Comparison of ENCODE assay signal across 10 mouse cellular contexts in the genomic region with DNA sequence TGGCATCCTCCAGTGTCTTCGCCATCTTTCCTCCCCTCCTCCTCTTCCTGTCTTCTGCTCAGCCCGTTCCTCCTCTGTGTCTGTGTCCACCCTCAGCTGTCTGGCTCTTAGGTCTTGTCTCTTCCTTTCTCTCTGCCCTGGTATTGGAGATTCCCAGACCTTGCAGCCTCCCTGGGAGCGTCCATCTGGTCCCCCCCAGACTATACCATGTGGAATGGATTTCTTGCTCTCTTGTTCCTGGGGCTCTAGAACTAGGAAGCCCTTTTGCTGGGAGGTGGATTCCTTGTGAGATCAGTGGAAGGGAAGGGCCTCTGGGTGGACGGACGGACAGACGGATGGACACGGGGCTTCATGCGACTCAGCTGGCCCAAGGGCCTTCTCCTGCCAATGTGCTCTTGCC. TPM values are rescaled to one million over a fixed set of nuclear protein-coding genes. Genes with fewer than 3 reads are reported as not detected.
A peak's percentile ranks its signal among the peaks of the same experiment; 100 is the strongest.
DNase-seq lines count a peak whose midpoint lies in the region; ATAC-seq and TF ChIP-seq lines count a peak whose summit lies in the region.
"Had no signal": no experiment of that assay in that cellular context is flagged by ENCODE, and none has a peak within 500 bp of the region (broad histone marks: within the 10 kb centered on the region; RNA-seq: fewer than 3 reads in every experiment).

No protein-coding gene starts in this region.

- DNase-seq in heart, adult 18-20 months, result no peak
- no peak for DNase-seq in forebrain, postnatal 0 days
- DNase-seq in left cerebral cortex, postnatal 10 days (ENCODE audit: extremely low spot score in 1 of 2, low spot score in 2 of 2), result no peak
- DNase-seq in left cerebral cortex, adult 18-20 months (ENCODE audit: low spot score in 2 of 2), result no peak
- DNase-seq: gastrocnemius, postnatal 10 days; kidney, postnatal 25 days had no signal

- TF ChIP-seq CTCF in forebrain, postnatal 0 days (IDR thresholded peaks at IDR 0.05; ENCODE audit: low read depth), result no peak

- H3K4me2 ChIP-seq in heart, embryonic 15.5 days, result peak overlapping the region; percentile 98
- H3K4me2 ChIP-seq in forebrain, postnatal 0 days (ENCODE audit: low read depth), result peak overlapping the region; percentile 91
- H3K4me2 ChIP-seq in midbrain, embryonic 13.5 days (replicated peaks), result peak overlapping the region; percentile 99

- ATAC-seq in heart, embryonic 15.5 days (replicated peaks; ENCODE audit: insufficient number of reproducible peaks, insufficient read depth, low FRiP score, low read depth), result no peak
- ATAC-seq in forebrain, postnatal 0 days, result no peak
- ATAC-seq in midbrain, embryonic 13.5 days, result no peak
- ATAC-seq in granulocyte monocyte progenitor cell, adult 5-6 weeks (replicated peaks; ENCODE audit: poor library complexity, severe bottlenecking), result no peak

- H3K9me3 ChIP-seq in heart, embryonic 15.5 days (replicated peaks), result no peaks in the 10 kb centered on the region
- no peaks in the 10 kb centered on the region for H3K9me3 ChIP-seq in forebrain, postnatal 0 days (ENCODE audit: low read length)
- H3K9me3 ChIP-seq in midbrain, embryonic 13.5 days, result no peaks in the 10 kb centered on the region

- H3K36me3 ChIP-seq in heart, embryonic 15.5 days, result peaks cover 42% of the 10 kb centered on the region; the same call in 1 of the 2 replicates
- H3K36me3 ChIP-seq in forebrain, postnatal 0 days (ENCODE audit: insufficient read depth), result peaks cover 39% of the 10 kb centered on the region
- peaks cover 62% of the 10 kb centered on the region for H3K36me3 ChIP-seq in midbrain, embryonic 13.5 days

- no peak overlapping the region for H3K27ac ChIP-seq in heart, embryonic 15.5 days
- peak overlapping the region; percentile 24; the same call in 1 of the 2 replicates for H3K27ac ChIP-seq in brown adipose tissue, adult 24 weeks (replicated peaks; ENCODE audit: low read depth, low read length)
- no peak overlapping the region for H3K27ac ChIP-seq in forebrain, postnatal 0 days (ENCODE audit: low read depth, low read length)
- no peak overlapping the region for H3K27ac ChIP-seq in midbrain, embryonic 13.5 days

- H3K9ac ChIP-seq in heart, embryonic 15.5 days, result no peak overlapping the region; the same call in 1 of the 2 replicates
- H3K9ac ChIP-seq in forebrain, postnatal 0 days, result no peak overlapping the region; the same call in 1 of the 2 replicates
- peak overlapping the region; percentile 98; the same call in 1 of the 2 replicates for H3K9ac ChIP-seq in midbrain, embryonic 13.5 days (replicated peaks)

- WGBS in heart, embryonic 15.5 days, result 78% methylated on average over 8 of the region's 8 CpGs
- 82% methylated on average over 8 of the region's 8 CpGs for WGBS in forebrain, postnatal 0 days
- WGBS in midbrain, embryonic 13.5 days, result 91% methylated on average over 8 of the region's 8 CpGs

- peaks cover 78% of the 10 kb centered on the region for H3K4me1 ChIP-seq in heart, embryonic 15.5 days (replicated peaks)
- H3K4me1 ChIP-seq in brown adipose tissue, adult 24 weeks (ENCODE audit: control insufficient read depth, insufficient read depth, insufficient read length, low read length), result peaks cover 46% of the 10 kb centered on the region
- H3K4me1 ChIP-seq in forebrain, postnatal 0 days (ENCODE audit: insufficient read depth), result peaks cover 25% of the 10 kb centered on the region
- peaks cover 83% of the 10 kb centered on the region for H3K4me1 ChIP-seq in midbrain, embryonic 13.5 days (replicated peaks)

- no peak overlapping the region for H3K4me3 ChIP-seq in heart, embryonic 15.5 days
- H3K4me3 ChIP-seq in brown adipose tissue, adult 24 weeks (ENCODE audit: insufficient read depth, low read depth, low read length), result no peak overlapping the region
- no peak overlapping the region for H3K4me3 ChIP-seq in forebrain, postnatal 0 days (ENCODE audit: low read depth, low read length)
- peak overlapping the region; percentile 87; the same call in 1 of the 2 replicates for H3K4me3 ChIP-seq in midbrain, embryonic 13.5 days (replicated peaks)

- no peaks in the 10 kb centered on the region for H3K27me3 ChIP-seq in heart, embryonic 15.5 days
- no peaks in the 10 kb centered on the region for H3K27me3 ChIP-seq in forebrain, postnatal 0 days (ENCODE audit: insufficient read depth, low read length)
- no peaks in the 10 kb centered on the region for H3K27me3 ChIP-seq in midbrain, embryonic 13.5 days

- intact Hi-C loops in left cerebral cortex, postnatal 10 days (cut with DNase I), result no loop called here

RNA-seq across cellular contexts. Expression of a gene that starts 5.3 kb away (rescaled TPM):
- polyA plus RNA-seq in heart, embryonic 15.5 days (2015; fragmentation: Nextera tagmentation; extraction: Ambion mirVana), result 5.0 and 6.6 TPM in 2 replicates
- 10 to 100 TPM; 44.8 to 47.2 TPM for total RNA-seq in heart, adult 18-20 months (2021)
- polyA plus RNA-seq in brown adipose tissue, adult 24 weeks (2012; ENCODE audit: insufficient read depth, insufficient read length, missing spikeins), result 70.8 and 83.5 TPM in 2 replicates
- 184 and 202 TPM in 2 replicates for total RNA-seq in forebrain, postnatal 0 days (2014; rRNA removed)
- polyA plus RNA-seq in forebrain, postnatal 0 days (2015; fragmentation: Nextera tagmentation; extraction: Ambion mirVana), result 22.3 and 24.9 TPM in 2 replicates
- polyA plus RNA-seq in midbrain, embryonic 13.5 days (2015; fragmentation: Nextera tagmentation; extraction: Ambion mirVana), result 17.4 and 17.8 TPM in 2 replicates
- 50.3 and 61.7 TPM in 2 replicates for total RNA-seq in granulocyte monocyte progenitor cell, adult 5-6 weeks (2014; fragmentation: Nextera tagmentation)
- total RNA-seq in granulocyte monocyte progenitor cell, adult 5-6 weeks (2017), result 67.7 and 71.9 TPM in 2 replicates
- 100 to 1,000 TPM; 388 to 414 TPM for total RNA-seq in left cerebral cortex, postnatal 10 days (2021)
- 100 to 1,000 TPM; 737 to 747 TPM for total RNA-seq in left cerebral cortex, adult 18-20 months (2021)

RNA-seq across cellular contexts. Expression of a gene that starts 13.6 kb away (rescaled TPM):
- polyA plus RNA-seq in heart, embryonic 15.5 days (2015; fragmentation: Nextera tagmentation; extraction: Ambion mirVana), result 8.0 and 13.2 TPM in 2 replicates
- total RNA-seq in heart, adult 18-20 months (2021), result 1 to 10 TPM; 1.1 to 1.9 TPM
- polyA plus RNA-seq in brown adipose tissue, adult 24 weeks (2012; ENCODE audit: insufficient read depth, insufficient read length, missing spikeins), result 0.59 and 0.67 TPM in 2 replicates
- 145 and 150 TPM in 2 replicates for total RNA-seq in forebrain, postnatal 0 days (2014; rRNA removed)
- polyA plus RNA-seq in forebrain, postnatal 0 days (2015; fragmentation: Nextera tagmentation; extraction: Ambion mirVana), result 113 and 130 TPM in 2 replicates
- 123 and 141 TPM in 2 replicates for polyA plus RNA-seq in midbrain, embryonic 13.5 days (2015; fragmentation: Nextera tagmentation; extraction: Ambion mirVana)
- 0.34 and 0.49 TPM in 2 replicates for total RNA-seq in granulocyte monocyte progenitor cell, adult 5-6 weeks (2014; fragmentation: Nextera tagmentation)
- total RNA-seq in granulocyte monocyte progenitor cell, adult 5-6 weeks (2017), result 0.05 and 0.65 TPM in 2 replicates
- total RNA-seq in left cerebral cortex, postnatal 10 days (2021), result 10 to 100 TPM; 98.6 to 99.6 TPM
- 10 to 100 TPM; 25.8 to 33.7 TPM for total RNA-seq in left cerebral cortex, adult 18-20 months (2021)

RNA-seq across cellular contexts. Expression of a gene that starts 20.0 kb away (rescaled TPM):
- polyA plus RNA-seq in heart, embryonic 15.5 days (2015; fragmentation: Nextera tagmentation; extraction: Ambion mirVana), result 22.1 and 24.7 TPM in 2 replicates
- 100 to 1,000 TPM; 182 to 184 TPM for total RNA-seq in heart, adult 18-20 months (2021)
- 6.5 and 6.9 TPM in 2 replicates for polyA plus RNA-seq in brown adipose tissue, adult 24 weeks (2012; ENCODE audit: insufficient read depth, insufficient read length, missing spikeins)
- 0.15 TPM in 1 of 2 replicates, not detected in the other for total RNA-seq in forebrain, postnatal 0 days (2014; rRNA removed)
- polyA plus RNA-seq in forebrain, postnatal 0 days (2015; fragmentation: Nextera tagmentation; extraction: Ambion mirVana), result 0.09 and 0.13 TPM in 2 replicates
- polyA plus RNA-seq in midbrain, embryonic 13.5 days (2015; fragmentation: Nextera tagmentation; extraction: Ambion mirVana), result 0.17 TPM in 1 of 2 replicates, not detected in the other
- total RNA-seq in granulocyte monocyte progenitor cell, adult 5-6 weeks (2014; fragmentation: Nextera tagmentation), result not detected in 2 replicates
- not detected in 2 replicates for total RNA-seq in granulocyte monocyte progenitor cell, adult 5-6 weeks (2017)
- under 1 TPM in 1 of 2 experiments, not detected in 1; 0.41 TPM for total RNA-seq in left cerebral cortex, postnatal 10 days (2021)
- total RNA-seq in left cerebral cortex, adult 18-20 months (2021), result not detected

RNA-seq across cellular contexts. Expression of a gene that starts 28.7 kb away (rescaled TPM):
- polyA plus RNA-seq in heart, embryonic 15.5 days (2015; fragmentation: Nextera tagmentation; extraction: Ambion mirVana), result 0.15 and 0.22 TPM in 2 replicates
- not detected for total RNA-seq in heart, adult 18-20 months (2021)
- polyA plus RNA-seq in brown adipose tissue, adult 24 weeks (2012; ENCODE audit: insufficient read depth, insufficient read length, missing spikeins), result not detected in 2 replicates
- total RNA-seq in forebrain, postnatal 0 days (2014; rRNA removed), result not detected in 2 replicates
- polyA plus RNA-seq in forebrain, postnatal 0 days (2015; fragmentation: Nextera tagmentation; extraction: Ambion mirVana), result not detected in 2 replicates
- polyA plus RNA-seq in midbrain, embryonic 13.5 days (2015; fragmentation: Nextera tagmentation; extraction: Ambion mirVana), result not detected in 2 replicates
- total RNA-seq in granulocyte monocyte progenitor cell, adult 5-6 weeks (2014; fragmentation: Nextera tagmentation), result not detected in 2 replicates
- total RNA-seq in granulocyte monocyte progenitor cell, adult 5-6 weeks (2017), result not detected in 2 replicates
- total RNA-seq in left cerebral cortex, postnatal 10 days (2021), result not detected
- not detected for total RNA-seq in left cerebral cortex, adult 18-20 months (2021)
- total RNA-seq: gastrocnemius, postnatal 10 days had no signal

RNA-seq across cellular contexts. Expression of a gene that starts 45.1 kb away (rescaled TPM):
- 114 and 117 TPM in 2 replicates for polyA plus RNA-seq in heart, embryonic 15.5 days (2015; fragmentation: Nextera tagmentation; extraction: Ambion mirVana)
- 100 to 1,000 TPM; 421 to 452 TPM for total RNA-seq in heart, adult 18-20 months (2021)
- polyA plus RNA-seq in brown adipose tissue, adult 24 weeks (2012; ENCODE audit: insufficient read depth, insufficient read length, missing spikeins), result 224 and 274 TPM in 2 replicates
- total RNA-seq in forebrain, postnatal 0 days (2014; rRNA removed), result 6.9 and 10.2 TPM in 2 replicates
- polyA plus RNA-seq in forebrain, postnatal 0 days (2015; fragmentation: Nextera tagmentation; extraction: Ambion mirVana), result 31.9 and 38.1 TPM in 2 replicates
- 21.4 and 24.7 TPM in 2 replicates for polyA plus RNA-seq in midbrain, embryonic 13.5 days (2015; fragmentation: Nextera tagmentation; extraction: Ambion mirVana)
- total RNA-seq in granulocyte monocyte progenitor cell, adult 5-6 weeks (2014; fragmentation: Nextera tagmentation), result 8.5 and 9.8 TPM in 2 replicates
- 0.60 and 1.8 TPM in 2 replicates for total RNA-seq in granulocyte monocyte progenitor cell, adult 5-6 weeks (2017)
- 10 to 100 TPM; 43.8 to 50.6 TPM for total RNA-seq in left cerebral cortex, postnatal 10 days (2021)
- 100 to 1,000 TPM; 116 to 128 TPM for total RNA-seq in left cerebral cortex, adult 18-20 months (2021)

Comparison
In these comparisons a context has a peak if more than half of its experiments do, and no peak if none do; other contexts are left out.
1. RNA of a gene that starts 13.6 kb away (total RNA-seq): 145 to 150 TPM in forebrain, postnatal 0 days, 98.6 to 99.6 TPM in left cerebral cortex, postnatal 10 days and 25.8 to 33.7 TPM in left cerebral cortex, adult 18-20 months; 1.1 to 1.9 TPM in heart, adult 18-20 months and 0.05 to 0.65 TPM in granulocyte monocyte progenitor cell, adult 5-6 weeks; every median in the first group is over 4 times any median in the second.
2. RNA of a gene that starts 20.0 kb away (total RNA-seq): 182 to 184 TPM in heart, adult 18-20 months; 0.41 TPM in left cerebral cortex, postnatal 10 days, not detected in left cerebral cortex, adult 18-20 months, 0.15 TPM in forebrain, postnatal 0 days and not detected in granulocyte monocyte progenitor cell, adult 5-6 weeks; every median in the first group is over 100 times any median in the second.
3. Peak in every context shown above with its lines, with median percentiles within 50 percentile points of each other: H3K4me2 ChIP-seq.